Mouse (Mus musculus): Measurements from ENCODE around the gene Rer1. TPM values are rescaled to one million over a fixed set of nuclear protein-coding genes. Genes with fewer than 3 reads are reported as not detected.

Gene Rer1
- polyA plus RNA-seq, 1 experiment from 2014 or later, result 211 TPM

DNA sequence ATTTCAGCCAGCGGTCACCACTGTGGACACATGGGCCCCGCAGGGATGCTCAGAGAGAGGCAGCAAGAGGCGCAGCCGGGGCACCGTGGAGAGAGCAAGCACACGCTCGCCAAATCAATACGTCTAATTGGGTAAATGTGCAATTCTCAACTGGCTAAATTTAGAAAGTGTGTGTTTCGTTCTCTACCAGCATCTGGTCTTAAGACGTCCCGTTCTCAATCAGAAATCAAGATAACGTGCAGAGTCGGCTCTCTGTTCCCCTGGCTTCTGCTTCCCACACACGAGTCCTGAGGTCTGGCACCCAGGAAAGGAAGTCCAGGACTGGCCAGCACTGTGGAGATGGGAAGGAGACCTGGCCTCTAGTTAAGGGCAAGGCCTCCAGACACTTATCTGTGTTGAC lies 39.5 kb downstream of the Rer1 start:
- no peak overlapping the region for H3K4me2 ChIP-seq (ENCODE audit: low read depth, low read length)
- peaks cover 31% of the 10 kb centered on the region for H3K27me3 ChIP-seq (replicated peaks; ENCODE audit: control insufficient read depth, insufficient read depth, low read length)
- H3K4me1 ChIP-seq (ENCODE audit: control insufficient read depth, insufficient read depth, low read length), result peaks cover 8% of the 10 kb centered on the region
- no peak for ATAC-seq
- WGBS, result 82% methylated on average over 14 of the region's 14 CpGs
- no peaks in the 10 kb centered on the region for H3K36me3 ChIP-seq (ENCODE audit: control insufficient read depth, insufficient read depth, low read length)
- H3K9ac ChIP-seq (ENCODE audit: low read depth, low read length), result no peak overlapping the region
- H3K27ac ChIP-seq (ENCODE audit: low read length), result no peak overlapping the region
- no peaks in the 10 kb centered on the region for H3K9me3 ChIP-seq (ENCODE audit: control insufficient read depth, low read length)
- no peak overlapping the region for H3K4me3 ChIP-seq (ENCODE audit: low read length)

- H3K36me3 ChIP-seq (ENCODE audit: control insufficient read depth, insufficient read depth, low read length), result no peaks in the 10 kb centered on the region
- 0 out of 2 replicates have a peak overlapping the region, but pooled peaks have one; percentile 29 for H3K9ac ChIP-seq (ENCODE audit: low read depth, low read length)
- peaks cover 8% of the 10 kb centered on the region for H3K4me1 ChIP-seq (ENCODE audit: control insufficient read depth, insufficient read depth, low read length)
- no peak overlapping the region for H3K27ac ChIP-seq (ENCODE audit: low read length)
- peaks cover 36% of the 10 kb centered on the region for H3K27me3 ChIP-seq (replicated peaks; ENCODE audit: control insufficient read depth, insufficient read depth, low read length)
- 10% methylated on average over 25 of the region's 25 CpGs for WGBS
- no peaks in the 10 kb centered on the region for H3K9me3 ChIP-seq (ENCODE audit: control insufficient read depth, low read length)
- no peak for ATAC-seq
- peak overlapping the region; percentile 29 for H3K4me3 ChIP-seq (ENCODE audit: low read length)
- H3K4me2 ChIP-seq (ENCODE audit: low read depth, low read length), result peak overlapping the region; percentile 38
These were observed 42.9 kb downstream of the Rer1 start for GRCm38 (mm10) chr4:155043289-155043625.

DNA sequence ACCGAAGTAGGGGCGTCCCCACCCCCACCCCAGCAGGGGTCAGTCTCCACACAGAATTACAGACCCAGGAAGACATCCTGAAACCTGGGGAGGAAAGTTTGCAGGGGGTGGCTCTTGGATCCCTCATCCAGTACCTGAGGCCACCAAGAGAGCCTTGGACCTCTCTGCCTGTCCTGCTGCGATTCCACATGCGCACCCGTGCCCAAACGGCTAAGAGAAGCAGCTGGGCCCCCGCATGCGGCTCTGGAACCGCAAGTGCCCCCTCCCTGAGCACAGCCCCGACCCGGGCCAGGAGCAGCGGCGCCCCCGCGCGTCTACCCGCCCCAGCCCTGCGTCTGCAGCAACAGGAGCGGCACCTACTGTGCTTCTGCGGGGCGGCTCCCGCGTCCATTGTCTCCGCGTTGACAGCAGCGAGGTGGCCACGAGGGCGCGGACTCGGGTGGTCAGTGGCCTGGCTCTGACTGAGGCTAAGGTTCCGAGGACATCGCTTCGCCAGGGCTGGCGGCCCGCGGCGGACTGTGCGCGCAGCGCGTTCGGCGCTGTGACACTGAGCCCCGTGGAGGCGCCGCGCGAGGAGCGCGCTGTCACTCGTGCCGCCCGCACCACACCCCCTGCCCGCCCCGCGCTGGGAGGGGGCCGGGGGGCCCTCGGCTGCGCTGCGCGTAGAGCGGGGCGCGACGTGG lies 43.4 kb downstream of the Rer1 start:
- 15% methylated on average over 57 of the region's 65 CpGs for WGBS
- peak overlapping the region; percentile 38 for H3K4me2 ChIP-seq (ENCODE audit: low read depth, low read length)
- no peaks in the 10 kb centered on the region for H3K36me3 ChIP-seq (ENCODE audit: control insufficient read depth, insufficient read depth, low read length)
- peaks cover 8% of the 10 kb centered on the region for H3K4me1 ChIP-seq (ENCODE audit: control insufficient read depth, insufficient read depth, low read length)
- H3K9me3 ChIP-seq (ENCODE audit: control insufficient read depth, low read length), result no peaks in the 10 kb centered on the region
- no peak overlapping the region for H3K27ac ChIP-seq (ENCODE audit: low read length)
- ATAC-seq, result 0 out of 2 replicates have a peak, but pooled peaks have one; percentile 33
- H3K9ac ChIP-seq (ENCODE audit: low read depth, low read length), result 0 out of 2 replicates have a peak overlapping the region, but pooled peaks have one; percentile 29
- H3K27me3 ChIP-seq (replicated peaks; ENCODE audit: control insufficient read depth, insufficient read depth, low read length), result peaks cover 36% of the 10 kb centered on the region
- peak overlapping the region; percentile 29 for H3K4me3 ChIP-seq (ENCODE audit: low read length)

GRCm38 (mm10) chr4:155040696-155041095 lies 45.5 kb downstream of the Rer1 start:
- 68% methylated on average over 6 of the region's 6 CpGs for WGBS
- ATAC-seq, result no peak
- no peak overlapping the region for H3K27ac ChIP-seq (ENCODE audit: low read length)
- peaks cover 36% of the 10 kb centered on the region for H3K27me3 ChIP-seq (replicated peaks; ENCODE audit: control insufficient read depth, insufficient read depth, low read length)
- H3K4me2 ChIP-seq (ENCODE audit: low read depth, low read length), result no peak overlapping the region
- no peak overlapping the region for H3K9ac ChIP-seq (ENCODE audit: low read depth, low read length)
- H3K4me1 ChIP-seq (ENCODE audit: control insufficient read depth, insufficient read depth, low read length), result peaks cover 8% of the 10 kb centered on the region
- no peaks in the 10 kb centered on the region for H3K9me3 ChIP-seq (ENCODE audit: control insufficient read depth, low read length)
- no peak overlapping the region for H3K4me3 ChIP-seq (ENCODE audit: low read length)
- H3K36me3 ChIP-seq (ENCODE audit: control insufficient read depth, insufficient read depth, low read length), result no peaks in the 10 kb centered on the region

DNA sequence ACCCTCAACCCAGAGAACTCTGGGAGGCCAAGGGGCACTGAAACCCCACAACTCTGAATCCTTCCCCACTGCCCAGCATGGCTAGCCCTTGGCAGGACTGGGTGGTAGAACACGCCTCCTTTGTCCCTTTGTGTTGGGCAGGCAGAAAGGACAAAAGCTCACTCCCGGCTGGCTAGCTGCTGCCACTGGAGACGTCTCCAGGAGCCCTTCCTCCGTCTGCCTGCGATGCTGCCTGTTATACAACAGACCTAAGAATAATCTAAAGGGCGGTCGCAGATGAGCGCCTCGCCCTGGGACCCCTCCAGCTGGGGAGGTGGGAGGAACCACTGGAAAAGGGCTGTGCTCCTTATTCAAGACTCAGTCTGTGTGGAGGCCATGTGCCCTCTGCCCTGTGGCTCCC lies 46.0 kb downstream of the Rer1 start:
- peaks cover 36% of the 10 kb centered on the region for H3K27me3 ChIP-seq (replicated peaks; ENCODE audit: control insufficient read depth, insufficient read depth, low read length)
- H3K27ac ChIP-seq (ENCODE audit: low read length), result no peak overlapping the region
- no peaks in the 10 kb centered on the region for H3K36me3 ChIP-seq (ENCODE audit: control insufficient read depth, insufficient read depth, low read length)
- no peak overlapping the region for H3K9ac ChIP-seq (ENCODE audit: low read depth, low read length)
- H3K4me2 ChIP-seq (ENCODE audit: low read depth, low read length), result no peak overlapping the region
- peaks cover 8% of the 10 kb centered on the region for H3K4me1 ChIP-seq (ENCODE audit: control insufficient read depth, insufficient read depth, low read length)
- no peak for ATAC-seq
- no peak overlapping the region for H3K4me3 ChIP-seq (ENCODE audit: low read length)
- WGBS, result 52% methylated on average over 9 of the region's 9 CpGs
- H3K9me3 ChIP-seq (ENCODE audit: control insufficient read depth, low read length), result no peaks in the 10 kb centered on the region

- WGBS, result 72% methylated on average over 13 of the region's 13 CpGs
- ATAC-seq, result no peak
- no peaks in the 10 kb centered on the region for H3K27me3 ChIP-seq (replicated peaks; ENCODE audit: control insufficient read depth, insufficient read depth, low read length)
These were observed 51.4 kb downstream of the Rer1 start for GRCm38 (mm10) chr4:155034787-155035186.

GRCm38 (mm10) chr4:155034202-155034601 lies 52.0 kb downstream of the Rer1 start:
- 39% methylated on average over 7 of the region's 7 CpGs for WGBS

More at GRCm38 (mm10) chr4:155034787-155035186, 51.4 kb downstream of the Rer1 start:
- Histone ChIP-seq H3K9ac (ENCODE audit: low read depth, low read length) (no peak overlapping the region), H3K36me3 (ENCODE audit: control insufficient read depth, insufficient read depth, low read length) (no peaks in the 10 kb centered on the region), H3K9me3 (ENCODE audit: control insufficient read depth, low read length) (no peaks in the 10 kb centered on the region), H3K4me3 (ENCODE audit: low read length) (no peak overlapping the region), H3K4me1 (ENCODE audit: control insufficient read depth, insufficient read depth, low read length) (no peaks in the 10 kb centered on the region), H3K27ac (ENCODE audit: low read length) (no peak overlapping the region), H3K4me2 (ENCODE audit: low read depth, low read length) (no peak overlapping the region)

GRCm38 (mm10) chr4:155033115-155033514 lies 53.1 kb downstream of the Rer1 start:
- H3K36me3 ChIP-seq (ENCODE audit: control insufficient read depth, insufficient read depth, low read length), result no peaks in the 10 kb centered on the region
- H3K4me1 ChIP-seq (ENCODE audit: control insufficient read depth, insufficient read depth, low read length), result no peaks in the 10 kb centered on the region
- no peak overlapping the region for H3K9ac ChIP-seq (ENCODE audit: low read depth, low read length)
- H3K9me3 ChIP-seq (ENCODE audit: control insufficient read depth, low read length), result no peaks in the 10 kb centered on the region
- H3K4me3 ChIP-seq (ENCODE audit: low read length), result no peak overlapping the region
- no peak overlapping the region for H3K27ac ChIP-seq (ENCODE audit: low read length)
- no peak overlapping the region for H3K4me2 ChIP-seq (ENCODE audit: low read depth, low read length)
- no peaks in the 10 kb centered on the region for H3K27me3 ChIP-seq (replicated peaks; ENCODE audit: control insufficient read depth, insufficient read depth, low read length)
- ATAC-seq, result no peak
- 41% methylated on average over 6 of the region's 6 CpGs for WGBS

More at GRCm38 (mm10) chr4:155034202-155034601, 52.0 kb downstream of the Rer1 start:
- Histone ChIP-seq H3K27ac (ENCODE audit: low read length) (no peak overlapping the region), H3K27me3 (replicated peaks; ENCODE audit: control insufficient read depth, insufficient read depth, low read length) (no peaks in the 10 kb centered on the region), H3K9me3 (ENCODE audit: control insufficient read depth, low read length) (no peaks in the 10 kb centered on the region), H3K36me3 (ENCODE audit: control insufficient read depth, insufficient read depth, low read length) (no peaks in the 10 kb centered on the region), H3K9ac (ENCODE audit: low read depth, low read length) (no peak overlapping the region), H3K4me3 (ENCODE audit: low read length) (no peak overlapping the region), H3K4me1 (ENCODE audit: control insufficient read depth, insufficient read depth, low read length) (no peaks in the 10 kb centered on the region), H3K4me2 (ENCODE audit: low read depth, low read length) (no peak overlapping the region)
- no peak for ATAC-seq

DNA sequence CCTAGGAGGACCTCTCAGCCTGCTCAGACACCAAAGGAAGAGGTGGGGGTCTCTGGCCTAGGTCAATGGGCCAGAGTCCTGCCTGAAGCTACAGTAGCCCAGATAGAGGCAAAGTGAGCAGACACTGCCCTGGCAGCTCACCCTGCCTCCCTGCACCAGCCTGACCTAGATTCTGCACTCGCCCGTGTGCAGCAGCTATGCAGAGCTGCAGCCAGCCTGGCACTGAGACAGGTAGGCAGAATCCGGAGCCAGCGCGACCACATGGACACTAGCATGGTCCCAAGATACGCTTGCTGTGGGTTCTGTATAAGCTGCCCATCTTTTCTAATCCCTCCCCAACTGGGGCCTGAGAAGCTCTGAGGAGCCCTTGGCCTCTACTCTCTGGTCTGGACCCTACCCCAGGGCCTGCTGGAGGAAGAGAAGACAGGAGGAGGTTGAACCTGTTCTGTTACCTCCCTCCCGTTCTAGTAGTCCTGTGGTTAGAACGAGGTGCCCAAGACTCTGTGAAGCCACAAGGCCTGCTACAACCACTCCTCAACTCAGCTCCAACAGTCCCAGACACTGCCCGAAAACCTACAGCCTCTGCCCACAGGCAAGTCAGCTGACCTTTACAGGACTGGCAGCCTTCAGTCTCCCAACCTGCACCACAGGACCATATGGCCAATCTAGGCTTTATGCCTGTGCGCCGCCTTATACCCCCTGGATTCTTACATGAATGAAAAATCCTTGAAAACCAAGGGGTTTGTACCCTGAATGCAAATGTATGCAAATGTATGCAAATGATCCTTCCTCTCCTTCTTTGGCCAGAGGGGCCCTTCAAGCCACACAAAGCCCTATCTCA lies 61.8 kb downstream of the Rer1 start:
- Histone ChIP-seq H3K27me3 (replicated peaks; ENCODE audit: control insufficient read depth, insufficient read depth, low read length) (no peaks in the 10 kb centered on the region), H3K4me3 (ENCODE audit: low read length) (no peak overlapping the region), H3K9ac (ENCODE audit: low read depth, low read length) (no peak overlapping the region), H3K4me2 (ENCODE audit: low read depth, low read length) (no peak overlapping the region), H3K4me1 (ENCODE audit: control insufficient read depth, insufficient read depth, low read length) (peaks cover 5% of the 10 kb centered on the region), H3K9me3 (ENCODE audit: control insufficient read depth, low read length) (no peaks in the 10 kb centered on the region), H3K27ac (ENCODE audit: low read length) (no peak overlapping the region), H3K36me3 (ENCODE audit: control insufficient read depth, insufficient read depth, low read length) (no peaks in the 10 kb centered on the region)
- 79% methylated on average over 11 of the region's 11 CpGs for WGBS
- no peak for ATAC-seq
